Mouse (Mus musculus): ENCODE measurements around the gene Srbd1. TPM values are rescaled to one million over a fixed set of nuclear protein-coding genes. Genes with fewer than 3 reads are reported as not detected.

The Srbd1 gene
- polyA plus RNA-seq, 1 experiment from 2014 or later = 15.8 TPM

GRCm38 (mm10) chr17:86128198-86128597, 16.8 kb downstream of the Srbd1 start:
- Histone ChIP-seq H3K4me3 (no peak overlapping the region), H3K27ac (no peak overlapping the region), H3K9me3 (no peaks in the 10 kb centered on the region), H3K36me3 (peaks cover 28% of the 10 kb centered on the region), H3K4me2 (no peak overlapping the region), H3K4me1 (replicated peaks) (no peaks in the 10 kb centered on the region), H3K9ac (no peak overlapping the region), H3K27me3 (no peaks in the 10 kb centered on the region)
- WGBS = 95% methylated on average over 5 of the region's 5 CpGs
- no peak for ATAC-seq (ENCODE audit: low FRiP score)

GRCm38 (mm10) chr17:86125908-86126307, 19.1 kb downstream of the Srbd1 start:
- Histone ChIP-seq H3K27ac (no peak overlapping the region), H3K4me1 (replicated peaks) (no peaks in the 10 kb centered on the region), H3K9ac (no peak overlapping the region), H3K4me3 (no peak overlapping the region), H3K4me2 (no peak overlapping the region), H3K27me3 (no peaks in the 10 kb centered on the region), H3K36me3 (peaks cover 40% of the 10 kb centered on the region), H3K9me3 (no peaks in the 10 kb centered on the region)
- WGBS = 92% methylated on average over 5 of the region's 5 CpGs
- ATAC-seq (ENCODE audit: low FRiP score) = no peak

- Histone ChIP-seq H3K4me1 (replicated peaks) (no peaks in the 10 kb centered on the region), H3K4me2 (no peak overlapping the region), H3K27ac (no peak overlapping the region), H3K27me3 (no peaks in the 10 kb centered on the region), H3K4me3 (no peak overlapping the region), H3K9me3 (no peaks in the 10 kb centered on the region), H3K9ac (no peak overlapping the region), H3K36me3 (peaks cover 41% of the 10 kb centered on the region)
- WGBS = 95% methylated on average over 3 of the region's 3 CpGs
- ATAC-seq (ENCODE audit: low FRiP score) = no peak
These were observed 21.8 kb downstream of the Srbd1 start for GRCm38 (mm10) chr17:86123146-86123545.

- Histone ChIP-seq H3K27me3 (no peaks in the 10 kb centered on the region), H3K36me3 (peaks cover 20% of the 10 kb centered on the region), H3K4me3 (no peak overlapping the region), H3K4me2 (no peak overlapping the region), H3K4me1 (replicated peaks) (no peaks in the 10 kb centered on the region), H3K9me3 (no peaks in the 10 kb centered on the region), H3K9ac (no peak overlapping the region), H3K27ac (no peak overlapping the region)
- 99% methylated on average over 2 of the region's 2 CpGs for WGBS
- no peak for ATAC-seq (ENCODE audit: low FRiP score)
These were observed 48.1 kb downstream of the Srbd1 start for GRCm38 (mm10) chr17:86096875-86097274.

- Histone ChIP-seq H3K4me3 (no peak overlapping the region), H3K4me2 (no peak overlapping the region), H3K4me1 (replicated peaks) (no peaks in the 10 kb centered on the region), H3K27me3 (no peaks in the 10 kb centered on the region), H3K9ac (no peak overlapping the region), H3K9me3 (no peaks in the 10 kb centered on the region), H3K27ac (no peak overlapping the region), H3K36me3 (peaks cover 5% of the 10 kb centered on the region)
- WGBS = 98% methylated on average over 1 of the region's 1 CpGs
- no peak for ATAC-seq (ENCODE audit: low FRiP score)
These were observed 51.9 kb downstream of the Srbd1 start for GRCm38 (mm10) chr17:86093124-86093523.

- no peak for ATAC-seq (ENCODE audit: low FRiP score)
- H3K9ac ChIP-seq = no peak overlapping the region
- no peak overlapping the region for H3K27ac ChIP-seq
- WGBS = 80% methylated on average over 1 of the region's 1 CpGs
- H3K9me3 ChIP-seq = no peaks in the 10 kb centered on the region
- no peaks in the 10 kb centered on the region; the same call in 1 of the 2 replicates for H3K36me3 ChIP-seq
- no peak overlapping the region for H3K4me2 ChIP-seq
- H3K4me1 ChIP-seq (replicated peaks) = no peaks in the 10 kb centered on the region
- H3K27me3 ChIP-seq = no peaks in the 10 kb centered on the region
- H3K4me3 ChIP-seq = no peak overlapping the region
These were observed 53.3 kb downstream of the Srbd1 start for GRCm38 (mm10) chr17:86091631-86092030.

GRCm38 (mm10) chr17:86089893-86090588, 54.9 kb downstream of the Srbd1 start:
- H3K27ac ChIP-seq = no peak overlapping the region
- no peak for ATAC-seq (ENCODE audit: low FRiP score)
- H3K27me3 ChIP-seq = no peaks in the 10 kb centered on the region
- no peak overlapping the region for H3K4me2 ChIP-seq
- no peak overlapping the region for H3K9ac ChIP-seq
- no peaks in the 10 kb centered on the region for H3K36me3 ChIP-seq
- H3K9me3 ChIP-seq = no peaks in the 10 kb centered on the region
- no peaks in the 10 kb centered on the region for H3K4me1 ChIP-seq (replicated peaks)
- H3K4me3 ChIP-seq = no peak overlapping the region
- WGBS = 66% methylated on average over 9 of the region's 9 CpGs

- H3K36me3 ChIP-seq = no peaks in the 10 kb centered on the region
- WGBS = 93% methylated on average over 9 of the region's 9 CpGs
These were observed 57.1 kb downstream of the Srbd1 start for GRCm38 (mm10) chr17:86087922-86088321.

GRCm38 (mm10) chr17:86086191-86086590, 58.8 kb downstream of the Srbd1 start:
- 78% methylated on average over 4 of the region's 4 CpGs for WGBS
- H3K9me3 ChIP-seq = no peaks in the 10 kb centered on the region
- H3K4me2 ChIP-seq = no peak overlapping the region
- no peak overlapping the region for H3K27ac ChIP-seq
- H3K36me3 ChIP-seq = no peaks in the 10 kb centered on the region
- peaks cover 4% of the 10 kb centered on the region; the same call in 1 of the 2 replicates for H3K4me1 ChIP-seq (replicated peaks)
- ATAC-seq (ENCODE audit: low FRiP score) = no peak
- H3K4me3 ChIP-seq = no peak overlapping the region
- H3K9ac ChIP-seq = no peak overlapping the region
- no peaks in the 10 kb centered on the region for H3K27me3 ChIP-seq

More at GRCm38 (mm10) chr17:86087922-86088321, 57.1 kb downstream of the Srbd1 start:
- no peak overlapping the region for H3K4me3 ChIP-seq
- H3K9me3 ChIP-seq = no peaks in the 10 kb centered on the region
- ATAC-seq (ENCODE audit: low FRiP score) = no peak
- H3K4me2 ChIP-seq = no peak overlapping the region
- H3K27ac ChIP-seq = no peak overlapping the region
- H3K4me1 ChIP-seq (replicated peaks) = peaks cover 4% of the 10 kb centered on the region; the same call in 1 of the 2 replicates
- H3K27me3 ChIP-seq = no peaks in the 10 kb centered on the region
- no peak overlapping the region for H3K9ac ChIP-seq

- Histone ChIP-seq H3K27ac (no peak overlapping the region), H3K27me3 (no peaks in the 10 kb centered on the region), H3K4me2 (no peak overlapping the region), H3K4me3 (no peak overlapping the region), H3K36me3 (no peaks in the 10 kb centered on the region), H3K9me3 (no peaks in the 10 kb centered on the region), H3K9ac (no peak overlapping the region), H3K4me1 (replicated peaks) (peaks cover 4% of the 10 kb centered on the region; the same call in 1 of the 2 replicates)
- 78% methylated on average over 7 of the region's 7 CpGs for WGBS
- ATAC-seq (ENCODE audit: low FRiP score) = no peak
These were observed 61.8 kb downstream of the Srbd1 start for GRCm38 (mm10) chr17:86083207-86083606.

- Histone ChIP-seq H3K9ac (no peak overlapping the region), H3K36me3 (no peaks in the 10 kb centered on the region), H3K4me2 (no peak overlapping the region), H3K27ac (no peak overlapping the region), H3K4me1 (replicated peaks) (peaks cover under 1% of the 10 kb centered on the region; the same call in 1 of the 2 replicates), H3K9me3 (no peaks in the 10 kb centered on the region), H3K4me3 (no peak overlapping the region), H3K27me3 (no peaks in the 10 kb centered on the region)
- no peak for ATAC-seq (ENCODE audit: low FRiP score)
- 78% methylated on average over 11 of the region's 11 CpGs for WGBS
These were observed 66.9 kb downstream of the Srbd1 start for GRCm38 (mm10) chr17:86078060-86078459.

GRCm38 (mm10) chr17:86067444-86067843, 77.5 kb downstream of the Srbd1 start:
- Histone ChIP-seq H3K27me3 (no peaks in the 10 kb centered on the region), H3K9ac (no peak overlapping the region), H3K27ac (no peak overlapping the region), H3K4me1 (replicated peaks) (no peaks in the 10 kb centered on the region), H3K4me2 (no peak overlapping the region), H3K4me3 (no peak overlapping the region), H3K9me3 (no peaks in the 10 kb centered on the region), H3K36me3 (no peaks in the 10 kb centered on the region)
- ATAC-seq (ENCODE audit: low FRiP score) = no peak
- 95% methylated on average over 3 of the region's 3 CpGs for WGBS

- no peak overlapping the region for H3K27ac ChIP-seq
- H3K36me3 ChIP-seq = no peaks in the 10 kb centered on the region
- H3K4me1 ChIP-seq (replicated peaks) = no peaks in the 10 kb centered on the region
- WGBS = 93% methylated on average over 7 of the region's 7 CpGs
- H3K27me3 ChIP-seq = no peaks in the 10 kb centered on the region
- H3K9me3 ChIP-seq = no peaks in the 10 kb centered on the region
- H3K9ac ChIP-seq = no peak overlapping the region
- no peak for ATAC-seq (ENCODE audit: low FRiP score)
- H3K4me2 ChIP-seq = no peak overlapping the region
- H3K4me3 ChIP-seq = no peak overlapping the region
These were observed 79.1 kb downstream of the Srbd1 start for GRCm38 (mm10) chr17:86065833-86066232.

Data from hindbrain, embryonic 13.5 days (tissue).